Mouse (Mus musculus) MEL (cell line): ENCODE results near the gene Rnf115. TPM values are rescaled to one million over a fixed set of nuclear protein-coding genes. Genes with fewer than 3 reads are reported as not detected.

Source experiments
- DNase-seq: peaks from one replicate; pipeline ENCODE4 v3.0.0; 2011; ENCODE audit warnings: low read depth, low spot score
- H3K27ac ChIP-seq: 2 replicates; pipeline ENCODE4 v1.5.1; 2012; ENCODE audit warnings: low read depth, mild to moderate bottlenecking, control low read depth, low read length, moderate library complexity; ENCODE audit not compliant: control insufficient read depth
- H3K27me3 ChIP-seq, 2 experiments: fragments of 150-350 bp in 1 of 2; sonication (generic) in 1 of 2; 2 replicates each; pipeline ENCODE4 v1.6.1; 2012; ENCODE audit warnings: low read length in 2 of 2, mild to moderate bottlenecking in 2 of 2, improper control_type of control experiment in 1 of 2, moderate library complexity in 1 of 2; ENCODE audit not compliant: insufficient read depth in 2 of 2, control insufficient read depth in 1 of 2
- H3K36me3 ChIP-seq, 2 experiments: 2 replicates each; pipeline ENCODE4 v1.6.1; 2012 to 2014; ENCODE audit warnings: low read length in 2 of 2, improper control_type of control experiment in 1 of 2, inconsistent platforms in 1 of 2, mild to moderate bottlenecking in 1 of 2; ENCODE audit not compliant: insufficient read depth in 2 of 2, control insufficient read depth in 1 of 2
- H3K4me1 ChIP-seq, 2 experiments: fragments of 150-350 bp in 1 of 2; sonication (generic) in 1 of 2; 2 replicates each; pipeline ENCODE4 v1.6.1; 2012; ENCODE audit warnings: low read length in 2 of 2, improper control_type of control experiment in 1 of 2, mild to moderate bottlenecking in 1 of 2; ENCODE audit not compliant: insufficient read depth in 2 of 2, control insufficient read depth in 1 of 2
- H3K4me3 ChIP-seq, 2 experiments: fragments of 150-350 bp in 1 of 2; sonication (generic) in 1 of 2; 2 replicates each; pipeline ENCODE4 v1.5.1; 2012; ENCODE audit warnings: low read depth in 2 of 2, low read length in 2 of 2, mild to moderate bottlenecking in 2 of 2, moderate library complexity in 2 of 2, control low read depth in 1 of 2, improper control_type of control experiment in 1 of 2; ENCODE audit not compliant: control insufficient read depth in 1 of 2, insufficient read depth in 1 of 2
- H3K79me2 ChIP-seq: 2 replicates; pipeline ENCODE4 v1.6.1; 2012; ENCODE audit warnings: mild to moderate bottlenecking, low read length, moderate library complexity; ENCODE audit not compliant: control insufficient read depth, poor library complexity, insufficient read depth
- H3K9ac ChIP-seq: 2 replicates; pipeline ENCODE4 v1.6.1; 2012; ENCODE audit warnings: low read depth, mild to moderate bottlenecking, control low read depth, low read length, moderate library complexity; ENCODE audit not compliant: control insufficient read depth, poor library complexity, severe bottlenecking
- H3K9me3 ChIP-seq: fragments of 150-350 bp; sonication (generic); replicated peaks from 2 replicates; pipeline ENCODE4 v1.6.1; 2012; ENCODE audit warnings: mild to moderate bottlenecking, low read length, improper control_type of control experiment, moderate library complexity; ENCODE audit not compliant: insufficient read depth
- CHD1 ChIP-seq: IDR thresholded peaks from 2 replicates; pipeline ENCODE4 v1.6.1; 2012; ENCODE audit warnings: low read depth, mild to moderate bottlenecking, inconsistent platforms, low read length, improper control_type of control experiment
- CHD2 ChIP-seq: IDR thresholded peaks from 2 replicates; pipeline ENCODE4 v1.6.1; 2011; ENCODE audit warnings: low read length, improper control_type of control experiment
- CTCF ChIP-seq, 3 experiments: IDR thresholded peaks in 2 of 3; conservative IDR thresholded peaks in 1 of 3; 2 replicates each; pipeline ENCODE4 v1.5.1; 2011 to 2012; ENCODE audit warnings: low read length in 3 of 3, low read depth in 2 of 3, mild to moderate bottlenecking in 2 of 3, improper control_type of control experiment in 1 of 3, inconsistent platforms in 1 of 3, mixed read lengths in 1 of 3, moderate library complexity in 1 of 3; ENCODE audit not compliant: control insufficient read depth in 1 of 3, insufficient read depth in 1 of 3, poor library complexity in 1 of 3, severe bottlenecking in 1 of 3
- ELF1 ChIP-seq: IDR thresholded peaks from 2 replicates; pipeline ENCODE4 v1.6.1; 2014; ENCODE audit warnings: low read depth, mild to moderate bottlenecking, inconsistent platforms, low read length, improper control_type of control experiment, moderate library complexity
- EP300 ChIP-seq, 2 experiments: IDR thresholded peaks; 2 replicates each; pipeline ENCODE4 v1.6.1; 2011; ENCODE audit warnings: improper control_type of control experiment in 2 of 2, low read length in 2 of 2, low read depth in 1 of 2, mild to moderate bottlenecking in 1 of 2
- ETS1 ChIP-seq: IDR thresholded peaks from 2 replicates; pipeline ENCODE4 v1.6.1; 2012; ENCODE audit warnings: low read depth, mild to moderate bottlenecking, inconsistent platforms, low read length, improper control_type of control experiment, moderate library complexity
- GABPA ChIP-seq: IDR thresholded peaks from 2 replicates; pipeline ENCODE4 v1.6.1; 2012; ENCODE audit warnings: low read depth, mild to moderate bottlenecking, inconsistent platforms, low read length, improper control_type of control experiment, moderate library complexity
- HCFC1 ChIP-seq: IDR thresholded peaks from 2 replicates; pipeline ENCODE4 v1.6.1; 2012; ENCODE audit warnings: low read depth, mild to moderate bottlenecking, inconsistent platforms, low read length, improper control_type of control experiment, moderate library complexity
- JUND ChIP-seq: IDR thresholded peaks from 2 replicates; pipeline ENCODE4 v1.6.1; 2011; ENCODE audit warnings: low read depth, mild to moderate bottlenecking, improper control_type of control experiment, low read length
- MAFK ChIP-seq: IDR thresholded peaks from 2 replicates; pipeline ENCODE4 v1.6.1; 2011; ENCODE audit warnings: low read depth, mild to moderate bottlenecking, low read length, improper control_type of control experiment, borderline replicate concordance
- MAX ChIP-seq: IDR thresholded peaks from 2 replicates; pipeline ENCODE4 v1.6.1; 2011; ENCODE audit warnings: low read length, improper control_type of control experiment
- MEF2A ChIP-seq: IDR thresholded peaks from 2 replicates; pipeline ENCODE4 v1.6.1; 2014; ENCODE audit warnings: low read depth, mild to moderate bottlenecking, inconsistent platforms, low read length, improper control_type of control experiment; ENCODE audit not compliant: poor library complexity, insufficient replicate concordance, severe bottlenecking; ENCODE audit errors: extremely low read depth
- MXI1 ChIP-seq: IDR thresholded peaks from 2 replicates; pipeline ENCODE4 v1.6.1; 2011; ENCODE audit warnings: mild to moderate bottlenecking, low read depth, low read length, improper control_type of control experiment
- MYB ChIP-seq: IDR thresholded peaks from 2 replicates; pipeline ENCODE4 v1.6.1; 2011; ENCODE audit warnings: mild to moderate bottlenecking, low read depth, low read length, improper control_type of control experiment
- MYC ChIP-seq: IDR thresholded peaks from 2 replicates; pipeline ENCODE4 v1.6.1; 2011; ENCODE audit warnings: low read depth, mild to moderate bottlenecking, low read length, improper control_type of control experiment, moderate library complexity
- NELFE ChIP-seq: IDR thresholded peaks from 2 replicates; pipeline ENCODE4 v1.6.1; 2011; ENCODE audit warnings: low read depth, low read length, improper control_type of control experiment
- NRF1 ChIP-seq: IDR thresholded peaks from 2 replicates; pipeline ENCODE4 v1.6.1; 2014; ENCODE audit warnings: low read depth, mild to moderate bottlenecking, inconsistent platforms, low read length, improper control_type of control experiment, moderate library complexity; ENCODE audit not compliant: poor library complexity, insufficient read depth, severe bottlenecking
- POLR2A ChIP-seq, 2 experiments: IDR thresholded peaks; 2 replicates each; pipeline ENCODE4 v1.6.1; 2011 to 2012; ENCODE audit warnings: low read length in 2 of 2, mild to moderate bottlenecking in 2 of 2, control low read depth in 1 of 2, improper control_type of control experiment in 1 of 2, low read depth in 1 of 2, moderate library complexity in 1 of 2; ENCODE audit not compliant: control insufficient read depth in 1 of 2, insufficient read depth in 1 of 2, poor library complexity in 1 of 2
- POLR2AphosphoS2 ChIP-seq: IDR thresholded peaks from 2 replicates; pipeline ENCODE4 v1.6.1; 2011; ENCODE audit warnings: low read length, improper control_type of control experiment
- POLR2AphosphoS5 ChIP-seq: IDR thresholded peaks from 2 replicates; pipeline ENCODE4 v1.6.1; 2012; ENCODE audit warnings: low read depth, borderline replicate concordance, mild to moderate bottlenecking, inconsistent platforms, low read length, moderate library complexity, mixed read lengths
- RAD21 ChIP-seq: IDR thresholded peaks from 2 replicates; pipeline ENCODE4 v1.6.1; 2011; ENCODE audit warnings: mild to moderate bottlenecking, low read depth, low read length, improper control_type of control experiment
- RCOR1 ChIP-seq: IDR thresholded peaks from 2 replicates; pipeline ENCODE4 v1.6.1; 2012; ENCODE audit warnings: low read depth, mild to moderate bottlenecking, inconsistent platforms, low read length, improper control_type of control experiment
- SIN3A ChIP-seq: IDR thresholded peaks from 2 replicates; pipeline ENCODE4 v1.6.1; 2012; ENCODE audit warnings: low read length, improper control_type of control experiment, inconsistent platforms
- SMC3 ChIP-seq: IDR thresholded peaks from 2 replicates; pipeline ENCODE4 v1.6.1; 2011; ENCODE audit warnings: low read depth, low read length, improper control_type of control experiment
- TAL1 ChIP-seq: IDR thresholded peaks from 2 replicates; pipeline ENCODE4 v1.6.1; 2012; ENCODE audit warnings: mild to moderate bottlenecking, inconsistent platforms, low read length, moderate library complexity, mixed read lengths
- TBP ChIP-seq: IDR thresholded peaks from 2 replicates; pipeline ENCODE4 v1.8.0; 2011; ENCODE audit warnings: low read depth, low read length, improper control_type of control experiment
- TCF12 ChIP-seq: IDR thresholded peaks from 2 replicates; pipeline ENCODE4 v1.6.1; 2014; ENCODE audit warnings: low read depth, mild to moderate bottlenecking, inconsistent platforms, low read length, improper control_type of control experiment, moderate library complexity
- UBTF ChIP-seq: IDR thresholded peaks from 2 replicates; pipeline ENCODE4 v1.6.1; 2012; ENCODE audit warnings: low read depth, mild to moderate bottlenecking, inconsistent platforms, low read length, improper control_type of control experiment, moderate library complexity, borderline replicate concordance; ENCODE audit not compliant: insufficient read depth
- USF1 ChIP-seq: IDR thresholded peaks from 2 replicates; pipeline ENCODE4 v1.6.1; 2014; ENCODE audit warnings: low read depth, mild to moderate bottlenecking, inconsistent platforms, low read length, improper control_type of control experiment, moderate library complexity
- USF2 ChIP-seq, 2 experiments: IDR thresholded peaks; 2 replicates each; pipeline ENCODE4 v1.6.1; 2011 to 2012; ENCODE audit warnings: improper control_type of control experiment in 2 of 2, low read length in 2 of 2, borderline replicate concordance in 1 of 2, inconsistent platforms in 1 of 2, low read depth in 1 of 2, mild to moderate bottlenecking in 1 of 2; ENCODE audit not compliant: insufficient read depth in 1 of 2
- ZKSCAN1 ChIP-seq: IDR thresholded peaks from 2 replicates; pipeline ENCODE4 v1.6.1; 2012; ENCODE audit warnings: low read depth, mild to moderate bottlenecking, inconsistent platforms, low read length, improper control_type of control experiment, moderate library complexity
- ZMIZ1 ChIP-seq: IDR thresholded peaks from 2 replicates; pipeline ENCODE4 v1.6.1; 2012; ENCODE audit warnings: low read depth, mild to moderate bottlenecking, inconsistent platforms, low read length, improper control_type of control experiment, moderate library complexity
- ZNF384 ChIP-seq: IDR thresholded peaks from 2 replicates; pipeline ENCODE4 v1.6.1; 2012; ENCODE audit warnings: low read depth, mild to moderate bottlenecking, inconsistent platforms, low read length, improper control_type of control experiment
- polyA plus RNA-seq, 2 experiments: library from polyadenylated mRNA; stranded (reverse) in 1 of 2; unstranded in 1 of 2; fragments of >175 nt in 1 of 2; fragments of >200 nt in 1 of 2; gene quantifications; 2 replicates each; pipeline versions ENCODE4 v1.2.1 to v1.2.4; 2012; ENCODE audit warnings: low replicate concordance in 2 of 2, low read depth in 1 of 2; ENCODE audit not compliant: insufficient read length in 2 of 2, insufficient read depth in 1 of 2, missing spikeins in 1 of 2
- total RNA-seq: library from RNA; depleted of rRNA; stranded (reverse); fragments of 300-350 nt; gene quantifications from 2 replicates; pipeline ENCODE4 v1.2.3, GENCODE M21; 2012

Rnf115 gene
- total and polyA plus RNA-seq, 3 experiments: 43.2 to 71.8 (median 66.1) TPM

GRCm38 (mm10) chr3:96727828-96728633 lies 567 bp downstream of the Rnf115 start:
- peak overlapping the region; percentile 85 for H3K9ac ChIP-seq
- peak overlapping the region; percentile 95 to 97 for H3K4me3 ChIP-seq
- TF ChIP-seq USF1 (peak; percentile 18; the same call in 1 of the 2 replicates), CHD1 (0 out of 2 replicates have a peak, but pooled peaks have one; percentile 44), ELF1 (peak; percentile 38), ZKSCAN1 (peak; percentile 36; the same call in 1 of the 2 replicates), MYC (0 out of 2 replicates have a peak, but pooled peaks have one; percentile 28), MAFK (no peak), ZMIZ1 (no peak), TCF12 (peak; percentile 22; the same call in 1 of the 2 replicates), CHD2 (no peak; the same call in 1 of the 2 replicates), NELFE (no peak), MYB (no peak; the same call in 1 of the 2 replicates), NRF1 (no peak), SIN3A (peak; percentile 89), POLR2AphosphoS2 (no peak), GABPA (no peak), CTCF (IDR thresholded peaks at IDR 0.05 in 2 of 3, conservative IDR thresholded peaks at IDR 0.05 in 1 of 3; ENCODE audit: control insufficient read depth in 1 of 3, insufficient read depth in 1 of 3, low read depth in 2 of 3, low read length in 3 of 3, poor library complexity in 1 of 3, severe bottlenecking in 1 of 3) (no peak), HCFC1 (peak; percentile 65), RCOR1 (peak; percentile 52; the same call in 1 of the 2 replicates), ZNF384 (peak; percentile 79), SMC3 (no peak), MEF2A (no peak), TAL1 (no peak), UBTF (peak; percentile 80; the same call in 1 of the 2 replicates), POLR2AphosphoS5 (no peak), POLR2A (IDR thresholded peaks at IDR 0.05; ENCODE audit: control insufficient read depth in 1 of 2, insufficient read depth in 1 of 2, low read depth in 1 of 2, low read length in 2 of 2, poor library complexity in 1 of 2) (0 out of 4 replicates have a peak, but pooled peaks of 1 of the 2 experiments have one; percentile 34), ETS1 (0 out of 2 replicates have a peak, but pooled peaks have one; percentile 20), RAD21 (no peak), EP300 (IDR thresholded peaks at IDR 0.05; ENCODE audit: low read depth in 1 of 2, low read length in 2 of 2) (peak; percentile 4 to 9; a peak in 2 of 4 replicates), MAX (peak; percentile 45; the same call in 1 of the 2 replicates), JUND (no peak), USF2 (IDR thresholded peaks at IDR 0.05; ENCODE audit: borderline replicate concordance in 1 of 2, insufficient read depth in 1 of 2, low read depth in 1 of 2, low read length in 2 of 2) (no peak), MXI1 (peak; percentile 29; the same call in 1 of the 2 replicates), TBP (peak; percentile 56; the same call in 1 of the 2 replicates)
- H3K27ac ChIP-seq: peak overlapping the region; percentile 77
- no peaks in the 10 kb centered on the region for H3K27me3 ChIP-seq
- peaks cover 0 to 22% of the 10 kb centered on the region in 2 experiments; a peak in 2 of 4 replicates for H3K36me3 ChIP-seq
- DNase-seq: peak; percentile 86
- peaks cover 56% of the 10 kb centered on the region for H3K79me2 ChIP-seq
- peaks cover 5 to 19% of the 10 kb centered on the region in 2 experiments for H3K4me1 ChIP-seq
- H3K9me3 ChIP-seq: no peaks in the 10 kb centered on the region
